Mouse (Mus musculus): ENCODE measurements around the gene Adamts17.

GRCm38 (mm10) chr7:66923595-66923994 lies 84.1 kb downstream of the Adamts17 start:
- TF ChIP-seq CTCF (IDR thresholded peaks at IDR 0.05; ENCODE audit: low read depth, low read length) = no peak
- TF ChIP-seq TAL1 (conservative IDR thresholded peaks at IDR 0.05; ENCODE audit: low read depth, low read length) = no peak
- no peak for TF ChIP-seq POLR2AphosphoS5 (IDR thresholded peaks at IDR 0.05; ENCODE audit: insufficient replicate concordance, low read depth, low read length)
- TF ChIP-seq GATA1 (IDR thresholded peaks at IDR 0.05; ENCODE audit: borderline replicate concordance, low read length) = no peak
- no peak for TF ChIP-seq GATA2 (IDR thresholded peaks at IDR 0.05; ENCODE audit: borderline replicate concordance, low read depth, low read length)
